Mouse (Mus musculus) liver, embryonic 16.5 days (tissue): ENCODE measurements around the gene Plekhm3. TPM values are rescaled to one million over a fixed set of nuclear protein-coding genes. Genes with fewer than 3 reads are reported as not detected.

Source experiments
- ATAC-seq: fragments of 200-750 bp; cut with Nextera tagmentation; 2 replicates; pipeline ENCODE4 v1.8.0; 2017; ENCODE audit warnings: low read depth, mild to moderate bottlenecking, moderate number of reproducible peaks, moderate library complexity
- H3K27ac ChIP-seq: fragments of 300-500 bp; sonication (generic); 2 replicates; pipeline ENCODE4 v1.5.1; 2014; ENCODE audit warnings: mild to moderate bottlenecking, low read length
- H3K27me3 ChIP-seq: fragments of 300-500 bp; sonication (generic); 2 replicates; pipeline ENCODE4 v1.6.1; 2014; ENCODE audit warnings: low read depth, low read length, mixed read lengths; ENCODE audit not compliant: control insufficient read depth, insufficient read depth
- H3K36me3 ChIP-seq: fragments of 300-500 bp; sonication (generic); 2 replicates; pipeline ENCODE4 v1.6.1; 2014; ENCODE audit warnings: mild to moderate bottlenecking; ENCODE audit not compliant: control insufficient read depth, insufficient read depth
- H3K4me1 ChIP-seq: fragments of 300-500 bp; sonication (generic); 2 replicates; pipeline ENCODE4 v1.6.1; 2014; ENCODE audit warnings: low read depth, low read length, mixed read lengths; ENCODE audit not compliant: control insufficient read depth
- H3K4me2 ChIP-seq: fragments of 300-500 bp; sonication (generic); 2 replicates; pipeline ENCODE4 v1.6.1; 2014; ENCODE audit warnings: low read depth, low read length, mixed read lengths
- H3K4me3 ChIP-seq: fragments of 300-500 bp; sonication (generic); 2 replicates; pipeline ENCODE4 v1.5.1; 2014; ENCODE audit warnings: low read depth, mild to moderate bottlenecking, low read length
- H3K9ac ChIP-seq: fragments of 300-500 bp; sonication (generic); 2 replicates; pipeline ENCODE4 v1.6.1; 2014; ENCODE audit warnings: low read depth, low read length
- H3K9me3 ChIP-seq: fragments of 300-500 bp; sonication (generic); replicated peaks from 2 replicates; pipeline ENCODE4 v1.6.1; 2016; ENCODE audit warnings: low read length; ENCODE audit not compliant: control insufficient read depth
- WGBS: fragments of 180-500 bp; shearing (Covaris S2); extraction: QIAGEN DNeasy Blood & Tissue Kit; methylation state at CpG from one replicate; pipeline ENCODE4 v1.1.7; 2014; ENCODE audit not compliant: insufficient replicate concordance; 5-methylcytosine and 5-hydroxymethylcytosine counted together
- polyA plus RNA-seq: library from polyadenylated mRNA; unstranded; fragments of >200 nt; fragmentation: Nextera tagmentation; extraction: Ambion mirVana; gene quantifications from 2 replicates; pipeline ENCODE4 v1.2.1, GENCODE M21; 2015

Gene Plekhm3
- polyA plus RNA-seq, result 2.0 and 2.5 TPM in 2 replicates

DNA sequence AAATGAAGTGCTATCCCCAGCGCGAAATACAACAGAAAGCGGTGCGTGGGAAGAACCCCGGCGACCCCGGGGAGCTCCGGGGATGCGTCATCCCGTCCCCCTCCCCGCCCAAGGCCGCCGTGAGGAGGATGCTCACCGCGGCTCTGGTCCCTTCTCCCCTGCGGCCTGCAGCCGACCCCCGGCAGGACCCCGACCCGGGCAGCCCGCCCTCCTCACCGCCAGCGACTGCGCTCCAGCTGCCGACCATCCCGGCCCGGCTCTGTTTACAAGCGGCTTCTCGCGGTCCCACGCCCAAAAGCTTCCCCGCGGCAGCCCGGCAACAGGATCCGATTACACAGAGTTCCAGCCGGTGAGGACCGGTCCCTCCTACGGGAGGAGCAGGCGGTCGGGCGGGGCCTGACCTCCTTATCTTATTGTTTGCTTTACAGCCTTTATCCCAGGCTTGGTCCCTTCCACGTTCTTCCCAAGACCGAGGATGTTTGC, at the start of gene Plekhm3:
Gene Plekhm3 (minus strand): TSS at position 346 of the 483 bp plus-strand sequence.
- Histone ChIP-seq H3K27ac (no peak within 1 kb of the TSS), H3K9me3 (no peaks in the 10 kb centered on the region), H3K36me3 (no peaks in the 10 kb centered on the region), H3K4me1 (peaks cover 4% of the 10 kb centered on the region; the same call in 1 of the 2 replicates), H3K4me3 (peak within 1 kb of the TSS; percentile 85), H3K9ac (peak within 1 kb of the TSS; percentile 86), H3K4me2 (peak within 1 kb of the TSS; percentile 68), H3K27me3 (no peaks in the 10 kb centered on the region)
- peak; percentile 95 for ATAC-seq
- WGBS, result under 1% methylated on average over 43 of the region's 43 CpGs

DNA sequence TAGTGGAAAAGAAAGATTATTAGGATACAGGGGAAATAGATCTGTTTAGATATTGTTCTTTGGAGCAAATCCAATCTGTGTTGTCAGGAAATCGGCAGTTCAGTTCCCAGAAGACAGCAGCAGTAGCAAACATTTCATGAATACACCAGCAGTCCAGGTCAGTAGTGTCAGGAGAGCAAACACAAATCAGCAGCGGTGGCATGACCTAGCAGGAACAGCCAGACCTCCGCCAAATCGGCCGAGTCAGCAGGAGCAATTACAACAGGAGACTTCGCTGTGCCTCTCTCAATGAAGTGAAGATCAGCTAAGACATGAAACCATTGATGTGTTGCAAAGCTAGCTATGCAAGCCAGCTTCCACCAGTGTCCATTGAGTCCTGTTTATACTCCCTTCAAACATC, 49.0 kb upstream of the Plekhm3 start:
- Histone ChIP-seq H3K4me2 (no peak overlapping the region), H3K36me3 (no peaks in the 10 kb centered on the region), H3K4me1 (no peaks in the 10 kb centered on the region), H3K9ac (no peak overlapping the region), H3K9me3 (no peaks in the 10 kb centered on the region), H3K4me3 (no peak overlapping the region), H3K27ac (no peak overlapping the region), H3K27me3 (no peaks in the 10 kb centered on the region)
- 61% methylated on average over 6 of the region's 6 CpGs for WGBS
- ATAC-seq, result no peak

DNA sequence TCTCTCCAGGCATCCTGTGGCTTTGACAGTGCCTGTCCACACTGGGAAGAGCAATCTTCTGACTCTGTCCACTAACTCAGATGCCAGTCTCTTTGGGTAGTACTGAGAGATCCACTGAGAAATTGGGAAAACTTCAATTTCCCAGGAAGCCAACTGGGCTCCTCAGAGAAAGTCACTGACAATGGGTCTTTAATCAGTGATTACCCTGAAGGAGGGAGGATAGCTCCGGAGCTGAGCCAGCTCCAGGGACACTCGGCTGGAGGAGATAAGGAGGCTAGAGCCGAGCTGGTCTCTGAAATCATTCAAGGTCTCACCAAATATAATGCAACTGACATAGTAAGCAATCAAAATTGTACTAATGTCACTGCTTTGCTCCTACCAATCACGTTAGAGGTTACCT, 47.9 kb upstream of the Plekhm3 start:
- ATAC-seq, result no peak
- no peak overlapping the region for H3K27ac ChIP-seq
- no peaks in the 10 kb centered on the region for H3K9me3 ChIP-seq
- 55% methylated on average over 4 of the region's 4 CpGs for WGBS
- no peaks in the 10 kb centered on the region for H3K36me3 ChIP-seq
- no peaks in the 10 kb centered on the region for H3K27me3 ChIP-seq
- H3K4me1 ChIP-seq, result no peaks in the 10 kb centered on the region
- H3K9ac ChIP-seq, result no peak overlapping the region
- no peak overlapping the region for H3K4me3 ChIP-seq
- no peak overlapping the region for H3K4me2 ChIP-seq

DNA sequence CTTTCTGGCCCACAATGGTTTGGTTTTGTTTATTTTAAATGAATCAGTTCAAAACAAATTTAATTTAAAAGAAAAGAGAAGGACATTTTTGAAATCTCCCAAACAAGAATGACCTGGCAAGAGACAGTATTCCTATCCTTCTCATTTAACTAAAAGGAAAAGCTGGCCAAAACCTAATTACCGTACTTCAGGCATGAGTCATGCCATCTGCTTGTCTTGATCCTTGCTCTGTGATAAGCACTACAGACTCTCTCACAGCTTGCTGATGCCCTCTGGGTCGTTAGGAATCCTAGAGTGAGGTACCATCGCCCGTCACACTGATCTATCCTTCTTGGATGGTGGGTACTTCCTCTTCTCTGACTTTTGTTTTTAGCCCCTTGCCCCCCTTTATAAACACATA, 36.6 kb upstream of the Plekhm3 start:
- Histone ChIP-seq H3K4me2 (no peak overlapping the region), H3K4me1 (no peaks in the 10 kb centered on the region), H3K27ac (no peak overlapping the region), H3K4me3 (no peak overlapping the region), H3K27me3 (no peaks in the 10 kb centered on the region), H3K9ac (no peak overlapping the region), H3K9me3 (no peaks in the 10 kb centered on the region), H3K36me3 (no peaks in the 10 kb centered on the region)
- WGBS, result 54% methylated on average over 4 of the region's 4 CpGs
- no peak for ATAC-seq

DNA sequence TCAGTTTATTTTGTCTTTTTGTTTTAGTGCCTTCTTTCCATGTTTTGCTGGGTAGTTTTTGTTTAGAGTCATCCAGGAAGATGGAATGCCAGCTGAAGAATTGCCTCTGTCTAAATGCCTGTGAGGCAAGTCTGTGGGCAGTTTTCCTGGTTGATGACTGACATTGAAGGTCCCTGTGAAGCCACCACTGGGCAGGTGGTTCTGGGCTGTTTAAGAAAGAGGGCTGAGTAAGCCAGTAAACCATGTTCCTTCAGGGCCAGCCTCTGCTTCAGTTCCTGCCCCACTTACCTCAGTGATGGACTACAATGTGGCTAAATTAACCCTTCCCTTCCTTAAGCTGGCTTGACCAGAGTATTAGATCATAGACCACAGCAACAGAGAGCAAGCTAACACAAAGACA, 31.6 kb upstream of the Plekhm3 start:
- Histone ChIP-seq H3K9me3 (no peaks in the 10 kb centered on the region), H3K36me3 (no peaks in the 10 kb centered on the region), H3K4me2 (no peak overlapping the region), H3K27me3 (no peaks in the 10 kb centered on the region), H3K4me3 (no peak overlapping the region), H3K27ac (no peak overlapping the region), H3K4me1 (no peaks in the 10 kb centered on the region), H3K9ac (no peak overlapping the region)
- no peak for ATAC-seq

DNA sequence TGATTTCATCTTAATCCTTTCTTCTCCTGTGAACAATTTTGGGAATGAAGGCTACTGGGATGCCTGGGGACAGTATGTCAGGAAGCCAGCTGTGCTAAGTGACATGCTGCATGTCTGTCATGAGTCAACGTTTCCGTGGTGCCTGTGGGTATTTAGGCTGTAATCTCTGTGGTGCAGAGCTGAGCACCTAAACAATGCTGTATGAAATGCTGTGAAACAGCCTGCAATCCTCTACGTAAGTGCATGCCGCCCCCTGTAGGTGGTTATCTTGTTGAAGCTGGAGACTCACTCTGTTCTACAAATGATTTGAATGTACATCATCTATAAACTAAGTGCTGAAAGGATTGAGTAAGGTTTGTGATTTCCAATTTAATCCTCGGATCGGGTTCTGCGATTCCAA, 29.5 kb upstream of the Plekhm3 start:
- H3K9me3 ChIP-seq, result no peaks in the 10 kb centered on the region
- WGBS, result 31% methylated on average over 7 of the region's 7 CpGs
- ATAC-seq, result no peak
- no peaks in the 10 kb centered on the region for H3K27me3 ChIP-seq
- no peak overlapping the region for H3K27ac ChIP-seq
- H3K36me3 ChIP-seq, result no peaks in the 10 kb centered on the region
- no peak overlapping the region for H3K4me3 ChIP-seq
- H3K9ac ChIP-seq, result no peak overlapping the region
- H3K4me1 ChIP-seq, result no peaks in the 10 kb centered on the region
- no peak overlapping the region for H3K4me2 ChIP-seq

DNA sequence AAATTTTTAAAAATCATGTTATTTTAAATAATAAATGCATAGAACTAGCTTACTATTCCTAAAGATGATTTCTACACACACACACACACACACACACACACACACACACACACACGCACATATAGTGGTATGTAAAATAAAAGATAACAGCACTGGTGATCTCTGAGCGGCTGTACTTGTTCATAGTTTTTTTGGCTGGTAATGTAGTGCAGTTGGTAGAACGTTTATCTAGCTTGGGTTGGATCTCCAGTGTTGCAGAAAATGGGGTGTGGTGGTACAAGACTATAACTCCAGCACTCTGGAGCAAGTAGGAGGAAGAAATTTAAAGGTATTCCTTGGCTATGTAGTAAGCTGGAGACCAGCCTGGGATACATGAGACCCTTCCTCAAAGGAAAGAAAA, 26.6 kb upstream of the Plekhm3 start:
- Histone ChIP-seq H3K4me1 (no peaks in the 10 kb centered on the region), H3K36me3 (no peaks in the 10 kb centered on the region), H3K4me3 (no peak overlapping the region), H3K27ac (no peak overlapping the region), H3K27me3 (no peaks in the 10 kb centered on the region), H3K9ac (no peak overlapping the region), H3K4me2 (no peak overlapping the region), H3K9me3 (no peaks in the 10 kb centered on the region)
- ATAC-seq, result no peak
- 37% methylated on average over 3 of the region's 3 CpGs for WGBS

DNA sequence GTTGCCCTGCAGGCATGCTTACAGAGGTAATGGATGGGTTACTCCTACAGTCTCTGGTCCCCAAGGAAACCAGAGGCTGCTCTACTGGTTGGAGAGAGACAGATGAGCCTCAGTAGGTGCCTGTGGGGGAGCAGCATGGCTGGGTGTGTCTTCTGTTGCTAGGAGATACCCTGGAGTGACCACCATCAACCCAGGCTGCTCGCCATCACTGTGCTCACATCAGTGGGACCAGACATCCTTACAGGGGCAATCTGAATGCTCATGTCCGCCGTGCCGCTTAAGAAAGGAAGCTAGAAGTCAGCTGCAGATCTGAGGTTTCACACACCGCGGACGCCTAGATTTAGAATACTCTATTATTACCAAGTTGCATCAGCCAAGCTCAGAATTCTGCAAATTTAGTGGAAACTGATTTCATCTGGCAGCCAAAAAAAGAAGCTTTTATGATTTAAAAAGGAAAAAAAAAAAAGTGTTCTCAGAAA, 21.7 kb upstream of the Plekhm3 start:
- no peak overlapping the region for H3K27ac ChIP-seq
- no peak for ATAC-seq
- WGBS, result 50% methylated on average over 7 of the region's 7 CpGs

DNA sequence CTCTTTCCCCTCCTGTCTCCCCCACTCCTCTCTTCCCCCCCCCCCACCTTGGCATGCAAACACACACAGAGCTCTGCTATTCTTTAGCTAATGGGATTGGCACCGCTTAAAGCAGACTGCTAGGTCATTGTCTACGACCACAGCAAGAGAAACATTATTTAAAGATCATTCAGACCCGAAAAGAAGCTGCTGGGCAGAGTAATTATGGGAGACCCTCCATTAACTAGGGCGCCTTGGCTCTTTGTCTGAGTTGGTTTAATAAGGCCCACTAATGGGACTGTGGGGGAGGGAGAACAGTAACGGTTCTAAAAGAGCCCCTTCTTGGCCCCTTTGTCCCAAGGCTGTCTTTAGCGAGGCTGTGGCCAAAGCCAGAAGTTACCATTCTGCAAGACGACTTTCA, 18.7 kb upstream of the Plekhm3 start:
- Histone ChIP-seq H3K9me3 (no peaks in the 10 kb centered on the region), H3K4me3 (no peak overlapping the region), H3K9ac (no peak overlapping the region), H3K4me1 (no peaks in the 10 kb centered on the region), H3K27ac (no peak overlapping the region), H3K4me2 (no peak overlapping the region), H3K27me3 (no peaks in the 10 kb centered on the region), H3K36me3 (no peaks in the 10 kb centered on the region)
- 46% methylated on average over 7 of the region's 7 CpGs for WGBS
- ATAC-seq, result no peak

More for the DNA sequence above, 21.7 kb upstream of the Plekhm3 start:
- Histone ChIP-seq H3K4me1 (no peaks in the 10 kb centered on the region), H3K36me3 (no peaks in the 10 kb centered on the region), H3K9ac (no peak overlapping the region), H3K4me2 (no peak overlapping the region), H3K4me3 (no peak overlapping the region), H3K9me3 (no peaks in the 10 kb centered on the region), H3K27me3 (no peaks in the 10 kb centered on the region)
